ENCODE assay signal across 8 mouse cellular contexts in the genomic region with DNA sequence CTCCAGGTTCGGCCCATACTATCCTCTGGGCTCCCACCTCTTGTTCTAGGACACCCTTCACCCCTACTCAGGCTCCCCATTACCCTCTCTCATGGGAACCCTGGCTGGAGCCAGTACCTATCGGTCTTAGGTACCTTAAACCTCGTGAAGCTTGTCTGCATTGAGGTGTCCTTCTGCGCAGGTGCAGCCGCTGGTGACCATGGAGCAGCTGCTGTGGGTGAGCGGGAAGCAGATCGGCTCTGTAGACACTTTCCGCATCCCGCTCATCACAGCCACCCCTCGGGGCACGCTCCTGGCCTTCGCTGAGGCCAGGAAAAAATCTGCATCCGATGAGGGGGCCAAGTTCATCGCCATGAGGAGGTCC. TPM values are rescaled to one million over a fixed set of nuclear protein-coding genes. Genes with fewer than 3 reads are reported as not detected.
DNase-seq lines count a peak whose midpoint lies in the region; ATAC-seq lines count a peak whose summit lies in the region.

No protein-coding gene starts in this region.

- peaks cover 18% of the 10 kb centered on the region for H3K4me1 ChIP-seq in erythroblast, embryonic 14.5 days (ENCODE audit: control insufficient read depth)
- H3K4me1 ChIP-seq in hindbrain, embryonic 13.5 days (replicated peaks), result peaks cover 15% of the 10 kb centered on the region
- peaks cover 37% of the 10 kb centered on the region for H3K4me1 ChIP-seq in liver, embryonic 15.5 days (replicated peaks)

- 10% methylated on average over 14 of the region's 14 CpGs for WGBS in hindbrain, embryonic 13.5 days
- 9% methylated on average over 14 of the region's 14 CpGs for WGBS in liver, embryonic 15.5 days (ENCODE audit: insufficient replicate concordance)

- H3K27ac ChIP-seq in hindbrain, embryonic 13.5 days, result peak overlapping the region; percentile 79
- peak overlapping the region; percentile 59 for H3K27ac ChIP-seq in liver, embryonic 15.5 days (replicated peaks)

- H3K4me3 ChIP-seq in erythroblast, embryonic 14.5 days (replicated peaks), result peak overlapping the region; percentile 68
- peak overlapping the region; percentile 83 for H3K4me3 ChIP-seq in hindbrain, embryonic 13.5 days
- H3K4me3 ChIP-seq in liver, embryonic 15.5 days (replicated peaks), result peak overlapping the region; percentile 69

- DNase-seq in CD4-positive helper T cell, adult 2 months (ENCODE audit: low read depth, low spot score), result peak; percentile 64
- DNase-seq in cerebellum, postnatal 25 days, result peak; percentile 64 to 68
- peak; percentile 31 to 33 for DNase-seq in right cerebral cortex, postnatal 36 days (ENCODE audit: low spot score in 2 of 2)
- no peak for DNase-seq in gastrocnemius, adult 8-10 months (ENCODE audit: low spot score in 2 of 2)

- no peaks in the 10 kb centered on the region for H3K27me3 ChIP-seq in erythroblast, embryonic 14.5 days (ENCODE audit: control insufficient read depth)
- H3K27me3 ChIP-seq in hindbrain, embryonic 13.5 days, result 0 out of 2 replicates have a peak, but pooled peaks cover 3% of the 10 kb centered on the region
- no peaks in the 10 kb centered on the region for H3K27me3 ChIP-seq in liver, embryonic 15.5 days

- peak overlapping the region; percentile 94 for H3K9ac ChIP-seq in hindbrain, embryonic 13.5 days
- peak overlapping the region; percentile 63 for H3K9ac ChIP-seq in liver, embryonic 15.5 days

- ATAC-seq in erythroblast, adult 5-6 weeks (replicated peaks; ENCODE audit: low FRiP score, poor library complexity, severe bottlenecking), result no peak
- ATAC-seq in hindbrain, embryonic 13.5 days (ENCODE audit: low FRiP score), result no peak; the same call in 1 of the 2 replicates
- ATAC-seq in liver, embryonic 15.5 days (ENCODE audit: insufficient read depth), result peak; percentile 15; the same call in 1 of the 2 replicates

- H3K36me3 ChIP-seq in erythroblast, embryonic 14.5 days (ENCODE audit: control insufficient read depth), result peaks cover 5% of the 10 kb centered on the region
- peaks cover 31% of the 10 kb centered on the region for H3K36me3 ChIP-seq in hindbrain, embryonic 13.5 days
- 0 out of 2 replicates have a peak, but pooled peaks cover 4% of the 10 kb centered on the region for H3K36me3 ChIP-seq in liver, embryonic 15.5 days (replicated peaks)

- peak overlapping the region; percentile 99 for H3K4me2 ChIP-seq in hindbrain, embryonic 13.5 days
- peak overlapping the region; percentile 95 for H3K4me2 ChIP-seq in liver, embryonic 15.5 days

- no peaks in the 10 kb centered on the region for H3K9me3 ChIP-seq in erythroblast, embryonic 14.5 days (ENCODE audit: control insufficient read depth, low read length)
- H3K9me3 ChIP-seq in hindbrain, embryonic 13.5 days, result no peaks in the 10 kb centered on the region
- H3K9me3 ChIP-seq in liver, embryonic 15.5 days (replicated peaks), result no peaks in the 10 kb centered on the region

RNA-seq across cellular contexts. Expression of gene Neu1, which starts 0.7 kb away (rescaled TPM):
- 0.31 and 0.38 TPM in 2 replicates for polyA plus RNA-seq in erythroblast, embryonic 14.5 days (2012)
- total RNA-seq in erythroblast, adult 5-6 weeks (2015; ENCODE audit: low replicate concordance), result 12.3 and 12.9 TPM in 2 replicates
- 7.0 and 8.7 TPM in 2 replicates for total RNA-seq in erythroblast, adult 5-6 weeks (2017; ENCODE audit: low replicate concordance)
- polyA plus RNA-seq in hindbrain, embryonic 13.5 days (2015; fragmentation: Nextera tagmentation; extraction: Ambion mirVana), result 30.6 and 31.5 TPM in 2 replicates
- polyA plus RNA-seq in liver, embryonic 15.5 days (2015; fragmentation: Nextera tagmentation; extraction: Ambion mirVana), result 17.1 and 19.8 TPM in 2 replicates
- total RNA-seq in gastrocnemius, adult 8-10 months (2022), result 10 to 100 TPM in 2 of 4 experiments, 1 to 10 TPM in 2; 8.8 to 11.6 (median 10.5) TPM

RNA-seq across cellular contexts. Expression of gene Slc44a4, which starts 17.5 kb away (rescaled TPM):
- not detected in 2 replicates for polyA plus RNA-seq in erythroblast, embryonic 14.5 days (2012)
- total RNA-seq in erythroblast, adult 5-6 weeks (2015; ENCODE audit: low replicate concordance), result not detected in 2 replicates
- not detected in 2 replicates for total RNA-seq in erythroblast, adult 5-6 weeks (2017; ENCODE audit: low replicate concordance)
- polyA plus RNA-seq in hindbrain, embryonic 13.5 days (2015; fragmentation: Nextera tagmentation; extraction: Ambion mirVana), result 0.17 TPM in 1 of 2 replicates, not detected in the other
- polyA plus RNA-seq in liver, embryonic 15.5 days (2015; fragmentation: Nextera tagmentation; extraction: Ambion mirVana), result 3.0 and 3.1 TPM in 2 replicates
- total RNA-seq in gastrocnemius, adult 8-10 months (2022), result under 1 TPM in 2 of 4 experiments, not detected in 2; 0.15 TPM

RNA-seq across cellular contexts. Expression of gene Hspa1b, which starts 27.3 kb away (rescaled TPM):
- 408 and 454 TPM in 2 replicates for polyA plus RNA-seq in erythroblast, embryonic 14.5 days (2012)
- total RNA-seq in erythroblast, adult 5-6 weeks (2015; ENCODE audit: low replicate concordance), result 4.0 and 7.3 TPM in 2 replicates
- 4.3 and 7.9 TPM in 2 replicates for total RNA-seq in erythroblast, adult 5-6 weeks (2017; ENCODE audit: low replicate concordance)
- 0.26 and 0.32 TPM in 2 replicates for polyA plus RNA-seq in hindbrain, embryonic 13.5 days (2015; fragmentation: Nextera tagmentation; extraction: Ambion mirVana)
- polyA plus RNA-seq in liver, embryonic 15.5 days (2015; fragmentation: Nextera tagmentation; extraction: Ambion mirVana), result 0.06 and 0.14 TPM in 2 replicates
- 10 to 100 TPM in 1 of 4 experiments, 1 to 10 TPM in 3; 2.4 to 13.6 (median 3.7) TPM for total RNA-seq in gastrocnemius, adult 8-10 months (2022)

RNA-seq across cellular contexts. Expression of gene Ehmt2, which starts 33.4 kb away (rescaled TPM):
- 6.2 and 6.4 TPM in 2 replicates for polyA plus RNA-seq in erythroblast, embryonic 14.5 days (2012)
- 18.8 and 19.9 TPM in 2 replicates for total RNA-seq in erythroblast, adult 5-6 weeks (2015; ENCODE audit: low replicate concordance)
- 18.8 and 22.0 TPM in 2 replicates for total RNA-seq in erythroblast, adult 5-6 weeks (2017; ENCODE audit: low replicate concordance)
- polyA plus RNA-seq in hindbrain, embryonic 13.5 days (2015; fragmentation: Nextera tagmentation; extraction: Ambion mirVana), result 90.1 and 98.0 TPM in 2 replicates
- 14.6 and 15.1 TPM in 2 replicates for polyA plus RNA-seq in liver, embryonic 15.5 days (2015; fragmentation: Nextera tagmentation; extraction: Ambion mirVana)
- 10 to 100 TPM; 31.2 to 37.2 (median 33.4) TPM for total RNA-seq in gastrocnemius, adult 8-10 months (2022)

RNA-seq across cellular contexts. Expression of gene C2, which starts 33.7 kb away (rescaled TPM):
- polyA plus RNA-seq in erythroblast, embryonic 14.5 days (2012), result 0.13 and 0.17 TPM in 2 replicates
- total RNA-seq in erythroblast, adult 5-6 weeks (2015; ENCODE audit: low replicate concordance), result 3.6 TPM in 1 of 2 replicates, not detected in the other
- total RNA-seq in erythroblast, adult 5-6 weeks (2017; ENCODE audit: low replicate concordance), result 0.98 TPM in 1 of 2 replicates, not detected in the other
- polyA plus RNA-seq in hindbrain, embryonic 13.5 days (2015; fragmentation: Nextera tagmentation; extraction: Ambion mirVana), result 1.4 and 2.3 TPM in 2 replicates
- polyA plus RNA-seq in liver, embryonic 15.5 days (2015; fragmentation: Nextera tagmentation; extraction: Ambion mirVana), result 25.2 and 26.5 TPM in 2 replicates
- total RNA-seq in gastrocnemius, adult 8-10 months (2022), result 1 to 10 TPM in 3 of 4 experiments, under 1 TPM in 1; 0.73 to 2.3 (median 2.2) TPM

Comparison
In these comparisons a context has a peak if more than half of its experiments do, and no peak if none do; other contexts are left out.
1. DNase-seq: peak in CD4-positive helper T cell, adult 2 months (single experiment), cerebellum, postnatal 25 days (2 of 2) and right cerebral cortex, postnatal 36 days (2 of 2); none in gastrocnemius, adult 8-10 months (0 of 2).
2. RNA of gene Neu1, which starts 0.7 kb away (polyA plus RNA-seq): 30.6 to 31.5 TPM in hindbrain, embryonic 13.5 days and 17.1 to 19.8 TPM in liver, embryonic 15.5 days; 0.31 to 0.38 TPM in erythroblast, embryonic 14.5 days; every median in the first group is over 10 times any median in the second.
3. RNA of gene Hspa1b, which starts 27.3 kb away (polyA plus RNA-seq): 408 to 454 TPM in erythroblast, embryonic 14.5 days; 0.26 to 0.32 TPM in hindbrain, embryonic 13.5 days and 0.06 to 0.14 TPM in liver, embryonic 15.5 days; every median in the first group is over 100 times any median in the second.
4. Peak in every context shown above with its lines, with median percentiles within 50 percentile points of each other: H3K4me3 ChIP-seq.